16 mouse cellular contexts compared by ENCODE assay signal in the genomic region with DNA sequence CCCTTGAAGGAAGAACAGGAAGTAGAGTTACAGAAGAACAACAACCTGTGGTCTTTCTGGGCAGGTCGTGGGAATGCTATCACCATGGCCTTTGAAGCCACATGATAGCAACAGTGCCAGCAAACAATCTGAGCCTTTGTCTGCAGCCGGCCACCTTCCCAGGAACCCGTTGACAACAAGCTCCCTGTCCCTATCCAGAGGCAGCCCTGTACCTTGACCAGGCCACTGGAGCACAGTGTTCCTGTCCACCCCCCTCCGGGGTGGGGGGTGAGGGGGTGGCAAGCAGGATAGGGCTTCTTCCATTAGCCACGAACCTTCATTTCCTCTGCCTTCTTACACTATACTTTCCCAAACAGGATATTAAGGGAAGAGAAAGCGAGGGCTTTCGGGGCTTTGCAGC.
DNase-seq lines count a peak whose midpoint lies in the region; ATAC-seq lines count a peak whose summit lies in the region.
"Had no signal": no experiment of that assay in that cellular context is flagged by ENCODE, and none has a peak within 500 bp of the region (broad histone marks: within the 10 kb centered on the region; RNA-seq: fewer than 3 reads in every experiment).

No protein-coding gene starts in this region.

- no peaks in the 10 kb centered on the region for H3K27me3 ChIP-seq in heart, embryonic 11.5 days (ENCODE audit: control insufficient read depth, insufficient read depth, low read length)
- H3K27me3 ChIP-seq in embryonic facial prominence, embryonic 10.5 days (replicated peaks; ENCODE audit: low read depth, poor library complexity, severe bottlenecking): no peaks in the 10 kb centered on the region
- H3K27me3 ChIP-seq in hindbrain, embryonic 15.5 days: no peaks in the 10 kb centered on the region
- H3K27me3 ChIP-seq in midbrain, embryonic 13.5 days: no peaks in the 10 kb centered on the region
- H3K27me3 ChIP-seq: lung, embryonic 15.5 days; neural tube, embryonic 12.5 days had no signal

- H3K4me3 ChIP-seq in heart, embryonic 11.5 days (ENCODE audit: low read depth, low read length): no peak overlapping the region
- no peak overlapping the region for H3K4me3 ChIP-seq in embryonic facial prominence, embryonic 10.5 days
- H3K4me3 ChIP-seq in hindbrain, embryonic 15.5 days: no peak overlapping the region
- no peak overlapping the region for H3K4me3 ChIP-seq in midbrain, embryonic 13.5 days (replicated peaks)
- H3K4me3 ChIP-seq: lung, embryonic 15.5 days; megakaryocyte, embryonic 14.5 days; neural tube, embryonic 12.5 days had no signal

- ATAC-seq in heart, embryonic 11.5 days (replicated peaks; ENCODE audit: insufficient number of reproducible peaks, low FRiP score, low TSS enrichment): 0 out of 2 replicates have a peak, but pooled peaks have one; percentile 49
- no peak for ATAC-seq in hindbrain, embryonic 15.5 days (ENCODE audit: low FRiP score, low read depth)
- no peak; the same call in 1 of the 2 replicates for ATAC-seq in midbrain, embryonic 13.5 days

- no peak for DNase-seq in heart, adult 8-10 months (ENCODE audit: low spot score)
- DNase-seq in embryonic facial prominence, embryonic 10.5 days (ENCODE audit: low spot score): no peak
- DNase-seq in thymus, adult 18-20 months: no peak
- DNase-seq in cerebellum, postnatal 25 days: no peak
- no peak for DNase-seq in cerebellum, adult 11-12 months
- DNase-seq: B cell, adult 2 months; cerebellum, adult 11 months; embryo, embryonic 11 days; kidney, postnatal 25 days; thymus, postnatal 25 days had no signal

- H3K36me3 ChIP-seq in heart, embryonic 11.5 days (ENCODE audit: control insufficient read depth, insufficient read depth, low read length): no peaks in the 10 kb centered on the region
- H3K36me3 ChIP-seq in embryonic facial prominence, embryonic 10.5 days (replicated peaks): peaks cover 23% of the 10 kb centered on the region
- no peaks in the 10 kb centered on the region for H3K36me3 ChIP-seq in hindbrain, embryonic 15.5 days
- H3K36me3 ChIP-seq in midbrain, embryonic 13.5 days: no peaks in the 10 kb centered on the region
- H3K36me3 ChIP-seq: lung, embryonic 15.5 days; neural tube, embryonic 12.5 days had no signal

- peaks cover 14% of the 10 kb centered on the region for H3K4me1 ChIP-seq in heart, embryonic 11.5 days (ENCODE audit: control insufficient read depth, insufficient read depth, low read length)
- peaks cover 41% of the 10 kb centered on the region for H3K4me1 ChIP-seq in embryonic facial prominence, embryonic 10.5 days
- H3K4me1 ChIP-seq in hindbrain, embryonic 15.5 days (replicated peaks): peaks cover 43% of the 10 kb centered on the region
- H3K4me1 ChIP-seq in midbrain, embryonic 13.5 days (replicated peaks): peaks cover 52% of the 10 kb centered on the region

- 42% methylated on average over 7 of the region's 7 CpGs for WGBS in heart, embryonic 11.5 days (ENCODE audit: insufficient replicate concordance)
- 53% methylated on average over 7 of the region's 7 CpGs for WGBS in embryonic facial prominence, embryonic 10.5 days
- WGBS in hindbrain, embryonic 15.5 days: 62% methylated on average over 7 of the region's 7 CpGs
- 65% methylated on average over 7 of the region's 7 CpGs for WGBS in midbrain, embryonic 13.5 days

- H3K9ac ChIP-seq in heart, embryonic 11.5 days (ENCODE audit: low read depth, low read length): no peak overlapping the region
- H3K9ac ChIP-seq in hindbrain, embryonic 15.5 days: no peak overlapping the region
- H3K9ac ChIP-seq in midbrain, embryonic 13.5 days (replicated peaks): 0 out of 2 replicates have a peak overlapping the region, but pooled peaks have one; percentile 21
- H3K9ac ChIP-seq: lung, embryonic 15.5 days; neural tube, embryonic 12.5 days had no signal

- H3K27ac ChIP-seq in heart, embryonic 11.5 days (ENCODE audit: low read depth, low read length): no peak overlapping the region
- H3K27ac ChIP-seq in embryonic facial prominence, embryonic 10.5 days (replicated peaks): peak overlapping the region; percentile 75
- H3K27ac ChIP-seq in hindbrain, embryonic 15.5 days (replicated peaks): peak overlapping the region; percentile 66
- H3K27ac ChIP-seq in midbrain, embryonic 13.5 days: peak overlapping the region; percentile 59
- H3K27ac ChIP-seq: lung, embryonic 15.5 days; neural tube, embryonic 12.5 days had no signal

- no peaks in the 10 kb centered on the region for H3K9me3 ChIP-seq in heart, embryonic 11.5 days (replicated peaks; ENCODE audit: control insufficient read depth, low read length)
- H3K9me3 ChIP-seq in embryonic facial prominence, embryonic 10.5 days: no peaks in the 10 kb centered on the region
- H3K9me3 ChIP-seq in hindbrain, embryonic 15.5 days: no peaks in the 10 kb centered on the region
- H3K9me3 ChIP-seq in midbrain, embryonic 13.5 days: no peaks in the 10 kb centered on the region
- H3K9me3 ChIP-seq: lung, embryonic 15.5 days; megakaryocyte, embryonic 14.5 days; neural tube, embryonic 12.5 days had no signal

- H3K4me2 ChIP-seq in heart, embryonic 11.5 days: no peak overlapping the region
- H3K4me2 ChIP-seq in hindbrain, embryonic 15.5 days: no peak overlapping the region
- H3K4me2 ChIP-seq in midbrain, embryonic 13.5 days (replicated peaks): no peak overlapping the region
- H3K4me2 ChIP-seq: lung, embryonic 15.5 days; neural tube, embryonic 12.5 days had no signal
